Mouse (Mus musculus): ENCODE data around the gene Mfap5.
"Not testable (repeated sequence)": the region's sequence is repeated elsewhere in the genome, so short reads cannot be mapped to it uniquely, and the experiment has no call there.

The Mfap5 gene

GRCm38 (mm10) chr6:122505545-122505944 lies at the start of gene Mfap5:
Gene Mfap5, plus strand, starts transcription at chr6:122505845.
- DNase-seq, result no peak

GRCm38 (mm10) chr6:122458946-122459693 lies 46.5 kb upstream of the Mfap5 start:
- DNase-seq, result no peak

- DNase-seq, result no peak
Measured at GRCm38 (mm10) chr6:122466092-122466713, 39.4 kb upstream of the Mfap5 start.

- DNase-seq, result no peak
Measured at GRCm38 (mm10) chr6:122469030-122469640, 36.5 kb upstream of the Mfap5 start.

GRCm38 (mm10) chr6:122470240-122470639 lies 35.4 kb upstream of the Mfap5 start:
- DNase-seq, result no peak

- not testable (repeated sequence) for DNase-seq
Measured at GRCm38 (mm10) chr6:122471461-122471860, 34.2 kb upstream of the Mfap5 start.

GRCm38 (mm10) chr6:122478062-122478461 lies 27.6 kb upstream of the Mfap5 start:
- DNase-seq, result no peak

- DNase-seq, result no peak
Measured at GRCm38 (mm10) chr6:122485401-122486296, 20.0 kb upstream of the Mfap5 start.

- DNase-seq, result no peak
Measured at GRCm38 (mm10) chr6:122486297-122487117, 19.1 kb upstream of the Mfap5 start.

- DNase-seq, result no peak
Measured at GRCm38 (mm10) chr6:122490929-122491512, 14.6 kb upstream of the Mfap5 start.

- peak; percentile 80 to 86 for DNase-seq
Measured at GRCm38 (mm10) chr6:122491557-122491956, 14.1 kb upstream of the Mfap5 start.

- DNase-seq, result no peak
Measured at GRCm38 (mm10) chr6:122492479-122492878, 13.2 kb upstream of the Mfap5 start.

- DNase-seq, result no peak
Measured at GRCm38 (mm10) chr6:122493799-122494472, 11.7 kb upstream of the Mfap5 start.

- DNase-seq, result no peak
Measured at GRCm38 (mm10) chr6:122495082-122495881, 10.4 kb upstream of the Mfap5 start.

- DNase-seq, result no peak
Measured at GRCm38 (mm10) chr6:122496501-122496900, 9.1 kb upstream of the Mfap5 start.

GRCm38 (mm10) chr6:122498661-122499060 lies 7.0 kb upstream of the Mfap5 start, which contains the start of gene Rimklb:
Gene Rimklb, minus strand, starts transcription at chr6:122498761.
- DNase-seq, result no peak

GRCm38 (mm10) chr6:122505041-122505440 lies 604 bp upstream of the Mfap5 start:
- DNase-seq, result no peak

GRCm38 (mm10) chr6:122508494-122508893 lies 2.8 kb downstream of the Mfap5 start:
- DNase-seq, result no peak

GRCm38 (mm10) chr6:122512914-122513878 lies 7.6 kb downstream of the Mfap5 start:
- no peak for DNase-seq

Measured in kidney, adult 8-10 months (tissue).